15 mouse cellular contexts compared by ENCODE assay signal in genomic region chr17:48299756-48300155, GRCm38 (mm10). TPM values are rescaled to one million over a fixed set of nuclear protein-coding genes. Genes with fewer than 3 reads are reported as not detected.
A peak's percentile ranks its signal among the peaks of the same experiment; 100 is the strongest.
DNase-seq lines count a peak whose midpoint lies in the region; ATAC-seq and TF ChIP-seq lines count a peak whose summit lies in the region.
"Had no signal": no experiment of that assay in that cellular context is flagged by ENCODE, and none has a peak within 500 bp of the region (broad histone marks: within the 10 kb centered on the region; RNA-seq: fewer than 3 reads in every experiment).

No protein-coding gene starts in this region.

- TF ChIP-seq POLR2A in small intestine, adult 2 months (IDR thresholded peaks at IDR 0.05; ENCODE audit: low read depth, low read length): no peak

- no peak for DNase-seq in heart, adult 18-20 months
- peak; percentile 56 for DNase-seq in CD4-positive, CD25-positive, alpha-beta regulatory T cell, adult 2 months (ENCODE audit: low read depth, low spot score)
- DNase-seq in liver: peak; percentile 29
- DNase-seq in right cerebral cortex, postnatal 25 days: no peak
- no peak for DNase-seq in right cerebral cortex, postnatal 4 days
- DNase-seq: heart, postnatal 4 days; kidney, adult 8-10 months had no signal

- no peak for TF ChIP-seq CTCF in small intestine, adult 2 months (IDR thresholded peaks at IDR 0.05; ENCODE audit: extremely low read depth, insufficient read length, insufficient replicate concordance, low read depth, low read length)

- no peaks in the 10 kb centered on the region for H3K27me3 ChIP-seq in heart, embryonic 13.5 days (replicated peaks)
- H3K27me3 ChIP-seq in small intestine, adult 2 months (ENCODE audit: control insufficient read depth, insufficient read depth, low read length): no peaks in the 10 kb centered on the region
- H3K27me3 ChIP-seq: limb, embryonic 12.5 days had no signal

- no peaks in the 10 kb centered on the region for H3K9me3 ChIP-seq in heart, embryonic 13.5 days
- H3K9me3 ChIP-seq: limb, embryonic 12.5 days had no signal

- peaks cover 3% of the 10 kb centered on the region for H3K4me1 ChIP-seq in heart, embryonic 13.5 days
- H3K4me1 ChIP-seq in small intestine, adult 2 months (ENCODE audit: control insufficient read depth, insufficient read depth, insufficient read length, low read length): peaks cover 6% of the 10 kb centered on the region
- H3K4me1 ChIP-seq: limb, embryonic 12.5 days had no signal

- ATAC-seq in heart, embryonic 13.5 days (ENCODE audit: extremely low read depth, insufficient number of reproducible peaks, low FRiP score, low TSS enrichment): 0 out of 2 replicates have a peak, but pooled peaks have one; percentile 9
- no peak for ATAC-seq in inflammation-experienced regulatory T-cells, adult 6 months

- peak overlapping the region; percentile 33 for H3K4me3 ChIP-seq in heart, embryonic 13.5 days
- H3K4me3 ChIP-seq in small intestine, adult 2 months (ENCODE audit: low read depth, low read length): 0 out of 2 replicates have a peak overlapping the region, but pooled peaks have one; percentile 52
- H3K4me3 ChIP-seq: layer of hippocampus, adult 2 months; limb, embryonic 12.5 days had no signal

- H3K9ac ChIP-seq in heart, embryonic 13.5 days: 0 out of 2 replicates have a peak overlapping the region, but pooled peaks have one; percentile 8
- H3K9ac ChIP-seq: limb, embryonic 12.5 days had no signal

- peak overlapping the region; percentile 32; the same call in 1 of the 2 replicates for H3K27ac ChIP-seq in heart, embryonic 13.5 days (replicated peaks)
- H3K27ac ChIP-seq in small intestine, adult 2 months (ENCODE audit: insufficient read depth, low read depth, low read length): peak overlapping the region; percentile 17; the same call in 1 of the 2 replicates
- H3K27ac ChIP-seq: layer of hippocampus, adult 2 months; limb, embryonic 12.5 days had no signal

- H3K4me2 ChIP-seq in heart, embryonic 13.5 days: peak overlapping the region; percentile 51
- H3K4me2 ChIP-seq: limb, embryonic 12.5 days had no signal

- 52% methylated on average over 6 of the region's 7 CpGs for WGBS in heart, embryonic 13.5 days
- WGBS in small intestine, adult 2 months: 60% methylated on average over 7 of the region's 7 CpGs

- H3K36me3 ChIP-seq in heart, embryonic 13.5 days: no peaks in the 10 kb centered on the region
- H3K36me3 ChIP-seq in small intestine, adult 2 months (ENCODE audit: control insufficient read depth, insufficient read depth, low read length): no peaks in the 10 kb centered on the region
- H3K36me3 ChIP-seq: limb, embryonic 12.5 days had no signal

RNA-seq across cellular contexts. Expression of gene Treml2, which starts 0.5 kb away (rescaled TPM):
- 0.37 and 0.52 TPM in 2 replicates for polyA plus RNA-seq in heart, embryonic 13.5 days (2015; fragmentation: Nextera tagmentation; extraction: Ambion mirVana)
- 1 to 10 TPM in 1 of 2 experiments, under 1 TPM in 1; 0.65 to 1.1 TPM for total RNA-seq in heart, adult 18-20 months (2021)
- 1.2 and 2.4 TPM in 2 replicates for polyA plus RNA-seq in small intestine, adult 2 months (2012; rRNA removed)
- 10 to 100 TPM in 2 of 3 experiments, under 1 TPM in 1; 0.69 to 12.3 (median 11.3) TPM for polyA plus RNA-seq in inflammation-experienced regulatory T-cells, adult 6 months (2017; shearing (Covaris generic))
- polyA plus RNA-seq: testis, adult 2 months had no signal

RNA-seq across cellular contexts. Expression of gene B430306N03Rik, which starts 16.2 kb away (rescaled TPM):
- 0.17 and 0.24 TPM in 2 replicates for polyA plus RNA-seq in heart, embryonic 13.5 days (2015; fragmentation: Nextera tagmentation; extraction: Ambion mirVana)
- under 1 TPM; 0.18 to 0.20 TPM for total RNA-seq in heart, adult 18-20 months (2021)
- polyA plus RNA-seq in small intestine, adult 2 months (2012; rRNA removed): 0.52 and 0.84 TPM in 2 replicates
- 1 to 10 TPM in 2 of 3 experiments, not detected in 1; 2.8 to 5.6 TPM for polyA plus RNA-seq in inflammation-experienced regulatory T-cells, adult 6 months (2017; shearing (Covaris generic))
- total RNA-seq: layer of hippocampus, adult 2 months had no signal

RNA-seq across cellular contexts. Expression of gene Treml4, which starts 35.7 kb away (rescaled TPM):
- 0.22 and 0.59 TPM in 2 replicates for polyA plus RNA-seq in heart, embryonic 13.5 days (2015; fragmentation: Nextera tagmentation; extraction: Ambion mirVana)
- under 1 TPM in 1 of 2 experiments, not detected in 1; 0.33 TPM for total RNA-seq in heart, adult 18-20 months (2021)
- 1.6 and 1.7 TPM in 2 replicates for polyA plus RNA-seq in small intestine, adult 2 months (2012; rRNA removed)
- polyA plus RNA-seq in inflammation-experienced regulatory T-cells, adult 6 months (2017; shearing (Covaris generic)): 1 to 10 TPM in 1 of 3 experiments, under 1 TPM in 1, not detected in 1; 0.55 to 1.3 TPM
- total RNA-seq: common myeloid progenitor, adult 5-6 weeks; gastrocnemius, adult 18-20 months; layer of hippocampus, adult 2 months had no signal
- polyA plus RNA-seq: limb, embryonic 12.5 days had no signal

RNA-seq across cellular contexts. Expression of gene Trem2, which starts 46.4 kb away (rescaled TPM):
- polyA plus RNA-seq in heart, embryonic 13.5 days (2015; fragmentation: Nextera tagmentation; extraction: Ambion mirVana): 3.9 and 4.6 TPM in 2 replicates
- total RNA-seq in heart, adult 18-20 months (2021): 1 to 10 TPM; 1.6 to 2.2 TPM
- polyA plus RNA-seq in small intestine, adult 2 months (2012; rRNA removed): 1.3 TPM in 1 of 2 replicates, not detected in the other
- polyA plus RNA-seq in inflammation-experienced regulatory T-cells, adult 6 months (2017; shearing (Covaris generic)): not detected
- total RNA-seq: common myeloid progenitor, adult 5-6 weeks had no signal

RNA-seq across cellular contexts. Expression of gene Trem3, which starts 52.2 kb away (rescaled TPM):
- polyA plus RNA-seq in heart, embryonic 13.5 days (2015; fragmentation: Nextera tagmentation; extraction: Ambion mirVana): not detected in 2 replicates
- not detected for total RNA-seq in heart, adult 18-20 months (2021)
- 0.16 and 0.17 TPM in 2 replicates for polyA plus RNA-seq in small intestine, adult 2 months (2012; rRNA removed)
- polyA plus RNA-seq in inflammation-experienced regulatory T-cells, adult 6 months (2017; shearing (Covaris generic)): not detected
- total RNA-seq: gastrocnemius, adult 18-20 months; layer of hippocampus, adult 2 months had no signal
- polyA plus RNA-seq: limb, embryonic 12.5 days; testis, adult 2 months had no signal

Comparison
In these comparisons a context has a peak if more than half of its experiments do, and no peak if none do; other contexts are left out.
1. DNase-seq: peak in CD4-positive, CD25-positive, alpha-beta regulatory T cell, adult 2 months (single experiment) and liver (single experiment); none in heart, adult 18-20 months (0 of 2), right cerebral cortex, postnatal 25 days (single experiment) and right cerebral cortex, postnatal 4 days (single experiment).